Mouse (Mus musculus) myocyte (in vitro differentiated cells): Measurements from ENCODE around the gene Aqp3. TPM values are rescaled to one million over a fixed set of nuclear protein-coding genes. Genes with fewer than 3 reads are reported as not detected.
"Not testable (repeated sequence)": the region's sequence is repeated elsewhere in the genome, so short reads cannot be mapped to it uniquely, and the experiment has no call there.

ENCODE experiments used
- H3K27me3 ChIP-seq: one replicate; pipeline ENCODE4 v1.6.1; 2011; ENCODE audit not compliant: control insufficient read depth, insufficient read depth, insufficient read length
- H3K36me3 ChIP-seq: one replicate; pipeline ENCODE4 v1.6.1; 2011; ENCODE audit not compliant: control insufficient read depth, insufficient read depth
- H3K4me2 ChIP-seq: one replicate; pipeline ENCODE4 v1.6.1; 2011; ENCODE audit warnings: low read depth, control low read depth
- H3K4me3 ChIP-seq: one replicate; pipeline ENCODE4 v1.5.1; 2011; ENCODE audit warnings: mild to moderate bottlenecking, control low read depth, moderate library complexity
- H3K79me2 ChIP-seq: one replicate; pipeline ENCODE4 v1.6.1; 2011; ENCODE audit not compliant: control insufficient read depth, insufficient read depth
- H3ac ChIP-seq: one replicate; pipeline ENCODE4 v1.6.1; 2011; ENCODE audit not compliant: control insufficient read depth, insufficient read length
- CEBPB ChIP-seq: IDR thresholded peaks from 2 replicates; pipeline ENCODE4 v1.6.1; 2011; ENCODE audit warnings: mild to moderate bottlenecking, moderate library complexity; ENCODE audit not compliant: poor library complexity, insufficient read depth, severe bottlenecking
- E2F4 ChIP-seq: IDR thresholded peaks from one replicate; pipeline ENCODE4 v1.6.1; 2011; ENCODE audit warnings: mild to moderate bottlenecking, control low read depth, moderate library complexity; ENCODE audit not compliant: insufficient read depth
- MAX ChIP-seq: IDR thresholded peaks from one replicate; pipeline ENCODE4 v1.6.1; 2011; ENCODE audit warnings: low read depth, mild to moderate bottlenecking, control low read depth
- MYOD1 ChIP-seq, 3 experiments: IDR thresholded peaks; one replicate each; pipeline ENCODE4 v1.6.1; 2011; ENCODE audit warnings: control low read depth in 2 of 3, low read depth in 2 of 3, mild to moderate bottlenecking in 2 of 3, moderate library complexity in 1 of 3; ENCODE audit not compliant: insufficient read length in 2 of 3, control insufficient read depth in 1 of 3
- MYOG ChIP-seq, 3 experiments: IDR thresholded peaks; one replicate each; pipeline ENCODE4 v1.6.1; 2011; ENCODE audit warnings: control low read depth in 2 of 3, low read depth in 2 of 3, mild to moderate bottlenecking in 2 of 3; ENCODE audit not compliant: insufficient read length in 2 of 3, control insufficient read depth in 1 of 3, insufficient read depth in 1 of 3
- POLR2A ChIP-seq: IDR thresholded peaks from one replicate; pipeline ENCODE4 v1.6.1; 2011; ENCODE audit warnings: low read depth, mild to moderate bottlenecking, control low read depth, moderate library complexity; ENCODE audit not compliant: insufficient read length
- POLR2AphosphoS2 ChIP-seq: IDR thresholded peaks from one replicate; pipeline ENCODE4 v1.6.1; 2011; ENCODE audit warnings: low read depth, control low read depth; ENCODE audit not compliant: insufficient read length
- REST ChIP-seq: IDR thresholded peaks from one replicate; pipeline ENCODE4 v1.6.1; 2011; ENCODE audit warnings: mild to moderate bottlenecking, control low read depth, moderate library complexity; ENCODE audit not compliant: insufficient read depth, insufficient read length
- SRF ChIP-seq: IDR thresholded peaks from one replicate; pipeline ENCODE4 v1.6.1; 2011; ENCODE audit warnings: low read depth; ENCODE audit not compliant: control insufficient read depth, insufficient read length
- TCF12 ChIP-seq: IDR thresholded peaks from one replicate; pipeline ENCODE4 v1.6.1; 2011; ENCODE audit warnings: mild to moderate bottlenecking, control low read depth; ENCODE audit not compliant: poor library complexity, insufficient read depth, severe bottlenecking
- TCF3 ChIP-seq: IDR thresholded peaks from one replicate; pipeline ENCODE4 v1.6.1; 2011; ENCODE audit warnings: low read depth, control low read depth; ENCODE audit not compliant: insufficient read length
- USF1 ChIP-seq: IDR thresholded peaks from one replicate; pipeline ENCODE4 v1.6.1; 2011; ENCODE audit warnings: low read depth, mild to moderate bottlenecking, control low read depth, moderate library complexity
- polyA plus RNA-seq: library from polyadenylated mRNA; unstranded; fragments of >200 nt; fragmentation: generic; extraction: Trizol; gene quantifications from one replicate; pipeline ENCODE4 v1.2.1, GENCODE M21; 2012; ENCODE audit warnings: missing spikeins

The Aqp3 gene
- polyA plus RNA-seq, 1 experiment: not detected

DNA sequence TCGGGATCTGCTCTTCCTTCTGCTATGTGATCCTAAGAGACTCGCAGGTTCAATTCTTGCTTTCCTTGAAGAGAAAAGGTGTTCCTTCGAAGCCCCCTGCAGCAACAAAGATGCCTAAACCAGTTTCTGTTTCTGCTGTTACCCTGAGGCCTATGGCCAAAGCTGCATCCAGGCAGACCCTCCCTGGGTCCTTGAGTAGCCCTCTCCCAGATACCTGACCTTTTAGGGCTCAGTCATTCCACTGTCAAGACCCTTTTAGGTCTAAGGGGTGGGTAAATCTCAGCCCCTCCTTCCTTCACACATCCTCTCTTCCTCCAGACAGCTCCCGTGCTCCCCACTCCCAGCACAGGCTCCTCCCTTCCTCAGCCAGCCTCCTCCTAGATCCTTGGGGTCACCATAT lies 8.8 kb downstream of the Aqp3 start:
- Histone ChIP-seq H3K36me3 (no peaks in the 10 kb centered on the region), H3K79me2 (no peaks in the 10 kb centered on the region), H3K4me2 (no peak overlapping the region), H3ac (no peak overlapping the region), H3K4me3 (no peak overlapping the region), H3K27me3 (peaks cover 22% of the 10 kb centered on the region)
- TF ChIP-seq MYOD1 (IDR thresholded peaks at IDR 0.05; ENCODE audit: control insufficient read depth in 1 of 3, insufficient read length in 2 of 3, low read depth in 2 of 3) (no peak), CEBPB (no peak), SRF (no peak), E2F4 (no peak), TCF12 (no peak), USF1 (no peak)

DNA sequence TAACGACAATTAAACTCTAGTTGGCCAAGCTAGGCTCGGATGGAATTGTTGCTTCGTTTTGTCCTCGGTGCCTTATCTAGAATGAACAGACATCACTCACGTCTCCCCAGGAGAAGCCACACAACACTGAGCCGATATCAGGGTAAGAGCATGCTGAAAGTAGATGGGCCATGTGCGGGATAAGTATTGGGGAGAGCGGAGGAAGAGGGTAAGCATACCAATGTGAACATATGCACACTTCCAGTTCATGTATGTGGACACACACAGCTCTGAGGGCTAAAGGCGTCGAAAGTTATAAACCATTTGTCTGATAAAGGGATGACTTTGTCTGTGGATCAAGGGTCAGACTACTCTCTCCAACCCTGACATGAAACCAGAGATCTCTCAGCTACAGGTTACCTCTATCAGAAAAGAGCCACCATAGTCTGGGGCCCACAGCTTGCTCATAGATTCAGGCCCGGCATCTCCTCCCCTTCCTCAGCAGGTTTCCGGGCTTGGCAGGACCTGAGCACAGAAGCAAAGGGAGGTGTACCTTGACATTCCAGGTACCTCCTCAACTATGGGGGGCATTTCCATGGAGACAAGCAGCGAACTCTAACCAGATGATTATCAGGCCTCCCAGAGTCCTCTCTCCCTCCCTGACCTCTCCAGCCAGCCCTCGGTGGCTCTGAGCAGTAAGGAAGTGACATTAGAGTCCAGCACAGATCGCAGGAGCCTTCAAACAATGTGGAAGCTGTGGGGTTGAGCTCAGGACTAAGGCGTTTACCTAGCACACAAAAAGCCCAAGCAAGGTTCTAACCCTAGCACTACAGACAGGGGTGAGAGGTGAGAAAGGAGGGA lies 10.3 kb downstream of the Aqp3 start:
- no peak overlapping the region for H3ac ChIP-seq
- peaks cover 22% of the 10 kb centered on the region for H3K27me3 ChIP-seq
- H3K4me2 ChIP-seq: no peak overlapping the region
- H3K79me2 ChIP-seq: no peaks in the 10 kb centered on the region
- no peak overlapping the region for H3K4me3 ChIP-seq
- no peak for TF ChIP-seq MYOG (IDR thresholded peaks at IDR 0.05; ENCODE audit: control insufficient read depth in 1 of 3, insufficient read depth in 1 of 3, insufficient read length in 2 of 3, low read depth in 2 of 3)
- no peak for TF ChIP-seq REST
- no peak for TF ChIP-seq POLR2AphosphoS2
- no peak for TF ChIP-seq TCF3
- no peak for TF ChIP-seq MAX
- TF ChIP-seq POLR2A: no peak
- no peaks in the 10 kb centered on the region for H3K36me3 ChIP-seq

DNA sequence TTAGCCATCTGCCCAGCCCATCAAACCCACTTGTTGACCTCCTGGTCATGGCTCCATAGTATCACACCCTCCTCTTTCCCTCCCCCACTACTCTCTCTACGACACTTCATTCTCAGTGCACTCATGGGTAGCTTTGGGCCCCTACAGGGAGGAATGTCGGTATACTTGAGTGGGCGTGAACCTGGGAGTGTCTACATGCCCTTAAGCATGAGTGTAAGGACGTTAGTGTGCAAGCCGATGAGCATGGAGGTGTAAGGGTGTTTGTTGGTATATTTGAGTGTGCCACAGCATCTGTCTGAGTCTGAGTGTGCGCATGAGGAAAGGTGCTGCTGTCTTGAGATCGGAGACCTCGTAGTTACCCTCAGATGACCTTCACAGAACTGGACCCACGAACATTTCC lies 11.0 kb downstream of the Aqp3 start:
- TF ChIP-seq POLR2A (no peak), SRF (no peak)
- Histone ChIP-seq H3K4me3 (no peak overlapping the region), H3K79me2 (no peaks in the 10 kb centered on the region), H3K36me3 (no peaks in the 10 kb centered on the region), H3K4me2 (no peak overlapping the region), H3K27me3 (peaks cover 22% of the 10 kb centered on the region), H3ac (no peak overlapping the region)

DNA sequence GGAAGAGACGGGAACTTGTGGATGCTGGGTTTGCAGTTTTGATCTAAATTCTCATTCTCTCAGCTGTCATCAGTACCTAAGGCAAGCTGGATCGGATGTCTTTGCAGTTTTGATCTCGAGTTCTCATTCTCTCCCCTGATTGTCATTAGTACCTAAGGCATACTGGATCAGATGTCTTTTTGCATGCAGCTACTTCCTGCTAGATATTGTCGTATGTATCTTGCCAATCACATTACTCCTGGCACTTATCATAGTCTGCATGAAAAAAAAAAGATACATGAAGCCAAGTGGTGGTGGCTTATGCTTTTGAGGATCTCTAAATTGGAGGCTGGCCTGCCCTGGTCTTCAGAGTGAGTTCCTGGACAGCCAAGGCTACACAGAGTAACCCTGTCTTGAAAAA lies 13.2 kb downstream of the Aqp3 start:
- Histone ChIP-seq H3K27me3 (peaks cover 22% of the 10 kb centered on the region), H3K4me3 (no peak overlapping the region), H3K4me2 (no peak overlapping the region), H3K79me2 (no peaks in the 10 kb centered on the region), H3K36me3 (no peaks in the 10 kb centered on the region), H3ac (no peak overlapping the region)
- TF ChIP-seq MYOG (IDR thresholded peaks at IDR 0.05; ENCODE audit: control insufficient read depth in 1 of 3, insufficient read depth in 1 of 3, insufficient read length in 2 of 3, low read depth in 2 of 3): no peak
- no peak for TF ChIP-seq E2F4
- no peak for TF ChIP-seq USF1
- TF ChIP-seq TCF3: no peak
- no peak for TF ChIP-seq MAX
- no peak for TF ChIP-seq REST
- TF ChIP-seq POLR2AphosphoS2: no peak
- no peak for TF ChIP-seq TCF12
- no peak for TF ChIP-seq SRF
- TF ChIP-seq POLR2A: no peak
- no peak for TF ChIP-seq CEBPB
- no peak for TF ChIP-seq MYOD1 (IDR thresholded peaks at IDR 0.05; ENCODE audit: control insufficient read depth in 1 of 3, insufficient read length in 2 of 3, low read depth in 2 of 3)

DNA sequence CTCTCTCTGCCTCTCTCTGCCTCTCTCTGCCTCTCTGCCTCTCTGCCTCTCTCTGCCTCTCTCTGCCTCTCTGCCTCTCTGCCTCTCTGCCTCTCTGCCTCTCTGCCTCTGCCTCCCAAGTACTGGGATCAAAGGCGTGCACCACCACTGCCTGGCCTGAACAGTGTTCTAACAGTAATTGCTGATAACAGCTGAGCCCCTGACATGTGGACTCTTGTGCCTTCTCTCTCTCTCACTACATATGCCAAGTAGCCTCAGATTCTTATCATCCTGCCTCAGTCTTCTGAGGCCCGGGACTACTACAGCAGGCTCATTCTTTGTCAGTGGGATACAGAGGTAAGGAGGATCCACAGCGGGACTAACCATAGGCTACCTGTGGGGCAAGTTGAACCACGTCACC lies 15.2 kb downstream of the Aqp3 start:
- H3K27me3 ChIP-seq: peaks cover 11% of the 10 kb centered on the region
- not testable (repeated sequence) for H3ac ChIP-seq, H3K4me2 ChIP-seq, H3K36me3 ChIP-seq, H3K4me3 ChIP-seq, H3K79me2 ChIP-seq

DNA sequence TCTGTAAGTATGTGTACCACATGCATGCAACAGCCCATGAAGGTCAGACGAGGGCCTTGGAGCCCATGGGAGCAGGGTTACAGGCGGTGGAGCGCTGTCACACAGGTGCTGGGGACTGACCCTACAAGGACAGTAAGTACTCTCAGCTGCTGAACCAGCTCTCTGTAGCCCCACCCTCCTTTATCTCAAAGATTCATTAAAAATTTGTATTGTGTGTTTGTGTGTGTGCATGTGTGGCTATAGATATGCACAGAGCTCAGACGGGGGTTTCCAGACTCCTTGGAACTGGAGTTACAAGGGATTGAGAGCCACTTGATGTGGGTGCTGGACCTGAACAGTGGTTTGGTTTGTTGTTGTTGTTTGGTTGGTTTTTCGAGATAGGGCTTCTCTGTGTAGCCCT lies 16.2 kb downstream of the Aqp3 start:
- no peaks in the 10 kb centered on the region for H3K36me3 ChIP-seq
- peaks cover 6% of the 10 kb centered on the region for H3K27me3 ChIP-seq
- no peak overlapping the region for H3K4me2 ChIP-seq
- no peak for TF ChIP-seq POLR2AphosphoS2
- no peak for TF ChIP-seq POLR2A
- TF ChIP-seq E2F4: no peak
- TF ChIP-seq MYOG (IDR thresholded peaks at IDR 0.05; ENCODE audit: control insufficient read depth in 1 of 3, insufficient read depth in 1 of 3, insufficient read length in 2 of 3, low read depth in 2 of 3): no peak
- TF ChIP-seq CEBPB: no peak
- no peak overlapping the region for H3ac ChIP-seq
- no peaks in the 10 kb centered on the region for H3K79me2 ChIP-seq
- H3K4me3 ChIP-seq: no peak overlapping the region
